Mouse (Mus musculus) olfactory bulb, adult 2 months (tissue): ENCODE results near the gene Gria2.

Experiments used
- CTCF ChIP-seq: fragments of 200-500 bp; IDR thresholded peaks from 2 replicates; pipeline ENCODE4 v1.5.1; 2012; ENCODE audit warnings: low read depth, mild to moderate bottlenecking, low read length, moderate library complexity; ENCODE audit not compliant: insufficient read depth
- POLR2A ChIP-seq: fragments of 200-500 bp; IDR thresholded peaks from 2 replicates; pipeline ENCODE4 v1.6.1; 2012; ENCODE audit warnings: mild to moderate bottlenecking, low read depth, low read length, moderate library complexity; ENCODE audit not compliant: insufficient read depth

- TF ChIP-seq CTCF (no peak), POLR2A (no peak)
Observed at GRCm38 (mm10) chr3:80800995-80801826, 1.4 kb downstream of the Gria2 start.
